Mouse (Mus musculus): ENCODE measurements around the gene Tomt.

Gene Tomt

GRCm38 (mm10) chr7:101852846-101853245, 53.3 kb downstream of the Tomt start:
- DNase-seq: peak in 1 of 2 experiments; percentile 40

- no peak for DNase-seq
Observed at GRCm38 (mm10) chr7:101851689-101852088, 54.5 kb downstream of the Tomt start.
